In the genomic region with DNA sequence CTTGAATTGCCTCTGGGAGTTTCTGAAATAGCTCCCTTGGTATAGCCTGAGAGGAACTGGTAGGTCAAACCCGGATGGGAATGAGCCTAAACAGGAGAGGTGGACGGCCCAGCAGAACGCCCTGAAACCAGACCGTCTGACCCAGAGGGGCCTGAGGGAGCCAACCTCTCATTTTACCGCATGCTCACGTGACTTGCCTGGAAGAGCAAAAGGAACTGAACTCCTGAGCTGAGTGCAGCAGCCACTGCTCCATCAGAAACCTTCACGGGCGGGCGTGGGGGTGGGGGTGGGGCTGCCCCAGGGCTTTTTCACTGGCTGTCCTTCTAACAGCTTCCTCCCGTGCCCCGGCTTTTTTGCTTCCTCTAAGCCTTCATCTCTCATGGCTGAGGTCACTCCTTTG, we compare ENCODE assay signal across 17 mouse cellular contexts. TPM values are rescaled to one million over a fixed set of nuclear protein-coding genes. Genes with fewer than 3 reads are reported as not detected.
DNase-seq lines count a peak whose midpoint lies in the region; ATAC-seq and TF ChIP-seq lines count a peak whose summit lies in the region.
"Had no signal": no experiment of that assay in that cellular context is flagged by ENCODE, and none has a peak within 500 bp of the region (broad histone marks: within the 10 kb centered on the region; RNA-seq: fewer than 3 reads in every experiment).

No protein-coding gene starts in this region.

- H3K9me3 ChIP-seq in kidney, embryonic 15.5 days (replicated peaks) = no peaks in the 10 kb centered on the region
- H3K9me3 ChIP-seq in embryonic facial prominence, embryonic 10.5 days = no peaks in the 10 kb centered on the region
- H3K9me3 ChIP-seq in limb, embryonic 13.5 days = no peaks in the 10 kb centered on the region
- H3K9me3 ChIP-seq: heart, embryonic 15.5 days; hindbrain, embryonic 15.5 days; lung, embryonic 15.5 days had no signal

- no peak for ATAC-seq in kidney, embryonic 15.5 days (replicated peaks; ENCODE audit: low FRiP score)
- peak; percentile 42; the same call in 1 of the 2 replicates for ATAC-seq in limb, embryonic 13.5 days (ENCODE audit: low FRiP score, low read depth)

- peak; percentile 24 for DNase-seq in adrenal gland, postnatal 14 days
- no peak for DNase-seq in adrenal gland, adult (ENCODE audit: inconsistent age in 2 of 2, low spot score in 1 of 2)
- no peak for DNase-seq in kidney, adult 9 months
- DNase-seq in embryonic facial prominence, embryonic 10.5 days (ENCODE audit: low spot score) = peak; percentile 55
- no peak for DNase-seq in cerebellum, postnatal 14 days
- DNase-seq in layer of hippocampus, adult 2 months (ENCODE audit: low spot score in 2 of 2) = no peak
- DNase-seq: adrenal gland, adult 2 months; cerebellum, adult 18-20 months; gastrocnemius, postnatal 36 days; kidney, adult 8-10 months; thymus, postnatal 4 days had no signal

- H3K27me3 ChIP-seq in kidney, embryonic 15.5 days = 0 out of 2 replicates have a peak, but pooled peaks cover 2% of the 10 kb centered on the region
- no peaks in the 10 kb centered on the region for H3K27me3 ChIP-seq in embryonic facial prominence, embryonic 10.5 days (replicated peaks; ENCODE audit: low read depth, poor library complexity, severe bottlenecking)
- H3K27me3 ChIP-seq in limb, embryonic 13.5 days = 0 out of 2 replicates have a peak, but pooled peaks cover 2% of the 10 kb centered on the region
- H3K27me3 ChIP-seq: heart, embryonic 15.5 days; hindbrain, embryonic 15.5 days; lung, embryonic 15.5 days had no signal

- no peak overlapping the region for H3K9ac ChIP-seq in kidney, embryonic 15.5 days
- H3K9ac ChIP-seq in limb, embryonic 13.5 days = no peak overlapping the region
- H3K9ac ChIP-seq: heart, embryonic 15.5 days; hindbrain, embryonic 15.5 days; lung, embryonic 15.5 days had no signal

- no peak overlapping the region for H3K4me2 ChIP-seq in kidney, embryonic 15.5 days
- H3K4me2 ChIP-seq in limb, embryonic 13.5 days (replicated peaks) = no peak overlapping the region; the same call in 1 of the 2 replicates
- H3K4me2 ChIP-seq: heart, embryonic 15.5 days; hindbrain, embryonic 15.5 days; lung, embryonic 15.5 days had no signal

- no peak for TF ChIP-seq CTCF in layer of hippocampus, adult 2 months (conservative IDR thresholded peaks at IDR 0.05)

- H3K4me1 ChIP-seq in kidney, embryonic 15.5 days = peaks cover 30% of the 10 kb centered on the region
- H3K4me1 ChIP-seq in embryonic facial prominence, embryonic 10.5 days = peaks cover 46% of the 10 kb centered on the region
- H3K4me1 ChIP-seq in limb, embryonic 13.5 days = peaks cover 27% of the 10 kb centered on the region

- H3K36me3 ChIP-seq in kidney, embryonic 15.5 days = no peaks in the 10 kb centered on the region
- H3K36me3 ChIP-seq in embryonic facial prominence, embryonic 10.5 days (replicated peaks) = no peaks in the 10 kb centered on the region
- H3K36me3 ChIP-seq in limb, embryonic 13.5 days = no peaks in the 10 kb centered on the region
- H3K36me3 ChIP-seq: heart, embryonic 15.5 days; hindbrain, embryonic 15.5 days; lung, embryonic 15.5 days had no signal

- H3K27ac ChIP-seq in kidney, embryonic 15.5 days = 0 out of 2 replicates have a peak overlapping the region, but pooled peaks have one; percentile 41
- H3K27ac ChIP-seq in embryonic facial prominence, embryonic 10.5 days (replicated peaks) = peak overlapping the region; percentile 57
- H3K27ac ChIP-seq in limb, embryonic 13.5 days = peak overlapping the region; percentile 67; the same call in 1 of the 2 replicates
- H3K27ac ChIP-seq in layer of hippocampus, adult 2 months = no peak overlapping the region
- H3K27ac ChIP-seq: heart, embryonic 15.5 days; hindbrain, embryonic 15.5 days; left cerebral cortex, adult 2 months had no signal

- H3K4me3 ChIP-seq in kidney, embryonic 15.5 days (replicated peaks) = no peak overlapping the region
- H3K4me3 ChIP-seq in embryonic facial prominence, embryonic 10.5 days = no peak overlapping the region
- H3K4me3 ChIP-seq in limb, embryonic 13.5 days = no peak overlapping the region
- H3K4me3 ChIP-seq in layer of hippocampus, adult 2 months = no peak overlapping the region
- H3K4me3 ChIP-seq: heart, embryonic 15.5 days; hindbrain, embryonic 15.5 days; left cerebral cortex, adult 2 months; lung, embryonic 15.5 days had no signal

- 14% methylated on average over 11 of the region's 11 CpGs for WGBS in kidney, embryonic 15.5 days
- 21% methylated on average over 11 of the region's 11 CpGs for WGBS in embryonic facial prominence, embryonic 10.5 days
- WGBS in limb, embryonic 13.5 days = 7% methylated on average over 11 of the region's 11 CpGs

RNA-seq across cellular contexts. Expression of gene Ripor3, which starts 0.5 kb away (rescaled TPM):
- 2.6 and 5.3 TPM in 2 replicates for total RNA-seq in adrenal gland, postnatal 14 days (2021)
- polyA plus RNA-seq in kidney, embryonic 15.5 days (2015; fragmentation: Nextera tagmentation; extraction: Ambion mirVana) = 1.6 and 1.9 TPM in 2 replicates
- 0.47 and 0.95 TPM in 2 replicates for polyA plus RNA-seq in embryonic facial prominence, embryonic 10.5 days (2016; fragmentation: Nextera tagmentation; extraction: Ambion mirVana)
- polyA plus RNA-seq in limb, embryonic 13.5 days (2015; fragmentation: Nextera tagmentation; extraction: Ambion mirVana) = 2.6 and 2.8 TPM in 2 replicates
- total RNA-seq in layer of hippocampus, adult 2 months (2021) = under 1 TPM; 0.29 to 0.31 TPM

Comparison
In these comparisons a context has a peak if more than half of its experiments do, and no peak if none do; other contexts are left out.
1. DNase-seq: peak in adrenal gland, postnatal 14 days (single experiment) and embryonic facial prominence, embryonic 10.5 days (single experiment); none in adrenal gland, adult (0 of 2), kidney, adult 9 months (single experiment), cerebellum, postnatal 14 days (0 of 2) and layer of hippocampus, adult 2 months (0 of 2).